Mouse (Mus musculus): ENCODE results near the gene Olfr1513.
"Not testable (repeated sequence)": the region's sequence is repeated elsewhere in the genome, so short reads cannot be mapped to it uniquely, and the experiment has no call there.

Gene Olfr1513

GRCm38 (mm10) chr14:52310906-52311305, 45.3 kb downstream of the Olfr1513 start:
- DNase-seq (ENCODE audit: low spot score in 2 of 2), result no peak

GRCm38 (mm10) chr14:52310343-52310742, 45.9 kb downstream of the Olfr1513 start:
- DNase-seq (ENCODE audit: low spot score in 2 of 2), result not testable (repeated sequence)

- no peak for DNase-seq (ENCODE audit: low spot score in 2 of 2)
These were observed 50.1 kb downstream of the Olfr1513 start for GRCm38 (mm10) chr14:52306100-52306499.

- peak; percentile 85 to 90 for DNase-seq (ENCODE audit: low spot score in 2 of 2)
These were observed 51.5 kb downstream of the Olfr1513 start, which contains the start of gene Mettl3 for GRCm38 (mm10) chr14:52304644-52305271. TSS of gene Mettl3 (minus strand) at chr14:52305128.

DNA sequence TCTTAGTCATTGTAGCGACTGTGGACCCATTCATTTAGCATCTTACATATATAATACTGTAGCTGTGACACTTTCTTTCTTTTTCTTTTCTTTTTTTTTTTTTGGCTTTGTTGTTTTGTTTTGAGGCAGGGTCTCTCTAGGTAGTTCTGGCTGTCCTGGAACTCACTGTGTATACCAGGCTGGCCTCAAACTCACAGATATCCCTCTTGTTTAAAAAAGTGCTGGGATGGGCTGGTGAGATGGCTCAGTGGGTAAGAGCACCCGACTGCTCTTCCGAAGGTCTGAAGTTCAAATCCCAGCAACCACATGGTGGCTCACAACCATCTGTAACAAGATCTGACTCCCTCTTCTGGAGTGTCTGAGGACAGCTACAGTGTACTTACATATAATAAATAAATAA, 52.7 kb downstream of the Olfr1513 start:
- DNase-seq (ENCODE audit: low spot score in 2 of 2), result not testable (repeated sequence)

Measured in urinary bladder, postnatal 4 days (tissue).